ENCODE assay signal across 12 mouse cellular contexts in genomic region chr8:87602731-87603130, GRCm38 (mm10). TPM values are rescaled to one million over a fixed set of nuclear protein-coding genes. Genes with fewer than 3 reads are reported as not detected.
"Had no signal": no experiment of that assay in that cellular context is flagged by ENCODE, and none has a peak within 500 bp of the region (broad histone marks: within the 10 kb centered on the region; RNA-seq: fewer than 3 reads in every experiment).

No protein-coding gene starts in this region.

- DNase-seq: liver, postnatal 0 days; lung, adult 2 months; lung, postnatal 14 days; lung, postnatal 36 days; right cerebral cortex, postnatal 14 days; spleen, adult 18-20 months; thymus, adult 18-20 months; thymus, postnatal 14 days; thymus, postnatal 36 days had no signal

RNA-seq across cellular contexts. Expression of gene 4933402J07Rik, which starts 39.1 kb away (rescaled TPM):
- total RNA-seq: megakaryocyte progenitor cell, adult 5-6 weeks; midbrain, postnatal 0 days; monocyte, adult 5-6 weeks had no signal
